Mouse (Mus musculus) brain, embryonic 14.5 days (tissue): ENCODE measurements around the gene Jazf1.

Source experiments
- CTCF ChIP-seq: fragments of 200-500 bp; IDR thresholded peaks from 2 replicates; pipeline ENCODE4 v1.5.1; 2012; ENCODE audit warnings: inconsistent platforms, mild to moderate bottlenecking, moderate library complexity, borderline replicate concordance; ENCODE audit not compliant: insufficient read depth, insufficient read length; ENCODE audit errors: extremely low read depth
- POLR2A ChIP-seq: fragments of 200-500 bp; IDR thresholded peaks from 2 replicates; pipeline ENCODE4 v1.6.1; 2012; ENCODE audit warnings: mild to moderate bottlenecking, inconsistent platforms, borderline replicate concordance; ENCODE audit not compliant: poor library complexity, insufficient read depth, insufficient read length, severe bottlenecking; ENCODE audit errors: extremely low read depth

DNA sequence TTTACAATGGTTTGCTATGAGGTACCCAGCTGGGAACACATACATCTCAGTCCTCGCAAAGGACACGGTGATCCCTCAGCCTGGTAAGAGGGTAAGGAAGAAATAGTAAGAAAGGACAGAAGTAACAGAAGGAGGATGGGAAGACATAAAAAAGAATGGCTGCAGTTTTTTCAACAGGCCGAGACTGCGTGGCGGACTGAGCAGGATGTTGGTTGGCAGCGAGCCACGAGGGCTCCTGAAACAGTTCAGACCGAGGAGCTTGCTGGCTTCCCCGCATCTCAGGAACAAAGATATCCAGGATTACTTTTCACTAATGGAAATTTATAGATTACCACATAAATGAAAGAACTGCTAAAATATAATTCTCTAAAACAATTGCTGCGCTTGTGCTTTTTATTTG is 131.4 kb downstream of the Jazf1 start:
- TF ChIP-seq CTCF (no peak), POLR2A (no peak)
